8 mouse cellular contexts compared by ENCODE assay signal in the genomic region with DNA sequence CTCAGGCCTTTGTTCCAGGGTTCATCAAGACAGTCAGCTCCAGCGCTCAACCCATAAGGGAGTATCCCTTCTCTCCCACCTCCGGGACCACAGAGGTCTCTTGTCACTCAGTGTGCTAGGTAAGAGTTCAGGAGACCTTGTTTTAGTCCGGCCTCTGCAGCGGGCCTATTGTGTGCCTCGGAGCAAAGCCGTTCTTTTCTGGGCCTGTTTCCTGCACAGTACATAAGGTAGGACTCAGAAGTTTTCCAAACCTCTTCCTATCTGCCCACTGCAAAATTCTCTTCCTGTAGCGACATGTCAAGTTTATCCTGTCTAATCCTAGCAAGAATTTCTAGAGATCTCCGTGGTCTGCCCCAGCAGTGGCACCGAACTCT. TPM values are rescaled to one million over a fixed set of nuclear protein-coding genes. Genes with fewer than 3 reads are reported as not detected.
DNase-seq lines count a peak whose midpoint lies in the region; ATAC-seq lines count a peak whose summit lies in the region.

No protein-coding gene starts in this region.

- H3K9ac ChIP-seq in hindbrain, embryonic 14.5 days = peak overlapping the region; percentile 77
- H3K9ac ChIP-seq in midbrain, embryonic 11.5 days (ENCODE audit: low read length) = peak overlapping the region; percentile 86

- ATAC-seq in hindbrain, embryonic 14.5 days (ENCODE audit: low FRiP score) = no peak; the same call in 1 of the 2 replicates
- peak; percentile 14 for ATAC-seq in midbrain, embryonic 11.5 days (ENCODE audit: low FRiP score)

- no peaks in the 10 kb centered on the region for H3K9me3 ChIP-seq in heart, embryonic 10.5 days
- H3K9me3 ChIP-seq in hindbrain, embryonic 14.5 days (ENCODE audit: control insufficient read depth, low read length) = no peaks in the 10 kb centered on the region
- no peaks in the 10 kb centered on the region for H3K9me3 ChIP-seq in midbrain, embryonic 11.5 days (ENCODE audit: control insufficient read depth, low read length)

- H3K36me3 ChIP-seq in heart, embryonic 10.5 days = peaks cover 34% of the 10 kb centered on the region
- peaks cover 29% of the 10 kb centered on the region for H3K36me3 ChIP-seq in hindbrain, embryonic 14.5 days (replicated peaks; ENCODE audit: control insufficient read depth, insufficient read depth)
- peaks cover 18% of the 10 kb centered on the region for H3K36me3 ChIP-seq in midbrain, embryonic 11.5 days (ENCODE audit: control insufficient read depth, insufficient read depth, low read length)

- DNase-seq in heart, embryonic 10.5 days (ENCODE audit: low spot score) = no peak
- no peak for DNase-seq in heart, postnatal 14 days
- DNase-seq in urinary bladder, postnatal 25 days (ENCODE audit: low spot score) = peak; percentile 32
- no peak for DNase-seq in urinary bladder, adult 2 months (ENCODE audit: low spot score)
- no peak for DNase-seq in hindbrain, embryonic 14.5 days (ENCODE audit: low spot score)
- no peak for DNase-seq in midbrain, embryonic 11.5 days (ENCODE audit: low spot score, missing footprints)
- no peak for DNase-seq in layer of hippocampus, postnatal 36 days
- no peak for DNase-seq in embryo, embryonic 10.5 days (ENCODE audit: low spot score)

- H3K4me3 ChIP-seq in heart, embryonic 10.5 days = peak overlapping the region; percentile 68
- H3K4me3 ChIP-seq in hindbrain, embryonic 14.5 days (replicated peaks; ENCODE audit: low read length) = peak overlapping the region; percentile 50
- H3K4me3 ChIP-seq in midbrain, embryonic 11.5 days (ENCODE audit: low read depth, low read length) = peak overlapping the region; percentile 63

- WGBS in heart, embryonic 10.5 days = 19% methylated on average over 9 of the region's 9 CpGs
- WGBS in hindbrain, embryonic 14.5 days = 9% methylated on average over 9 of the region's 9 CpGs
- 12% methylated on average over 9 of the region's 9 CpGs for WGBS in midbrain, embryonic 11.5 days

- no peaks in the 10 kb centered on the region for H3K27me3 ChIP-seq in heart, embryonic 10.5 days (ENCODE audit: insufficient read depth, poor library complexity, severe bottlenecking)
- no peaks in the 10 kb centered on the region for H3K27me3 ChIP-seq in hindbrain, embryonic 14.5 days (ENCODE audit: control insufficient read depth, insufficient read depth, low read length)
- H3K27me3 ChIP-seq in midbrain, embryonic 11.5 days (ENCODE audit: control insufficient read depth, insufficient read depth, low read length) = no peaks in the 10 kb centered on the region

- H3K4me1 ChIP-seq in heart, embryonic 10.5 days = peaks cover 38% of the 10 kb centered on the region
- H3K4me1 ChIP-seq in hindbrain, embryonic 14.5 days (replicated peaks; ENCODE audit: control insufficient read depth, insufficient read depth, low read length) = peaks cover 8% of the 10 kb centered on the region
- H3K4me1 ChIP-seq in midbrain, embryonic 11.5 days (ENCODE audit: control insufficient read depth, insufficient read depth, low read length) = peaks cover 15% of the 10 kb centered on the region

- intact Hi-C loops in heart, postnatal 14 days (cut with DNase I) = no loop called here

- peak overlapping the region; percentile 92 for H3K27ac ChIP-seq in heart, embryonic 10.5 days
- peak overlapping the region; percentile 90 for H3K27ac ChIP-seq in hindbrain, embryonic 14.5 days
- peak overlapping the region; percentile 87 for H3K27ac ChIP-seq in midbrain, embryonic 11.5 days (ENCODE audit: low read depth, low read length)

- peak overlapping the region; percentile 83 for H3K4me2 ChIP-seq in hindbrain, embryonic 14.5 days (replicated peaks)
- peak overlapping the region; percentile 88 for H3K4me2 ChIP-seq in midbrain, embryonic 11.5 days

RNA-seq across cellular contexts. Expression of gene Phykpl, which starts 0.5 kb away (rescaled TPM):
- 18.1 and 18.2 TPM in 2 replicates for polyA plus RNA-seq in heart, embryonic 10.5 days (2016; fragmentation: Nextera tagmentation; extraction: Ambion mirVana)
- 10 to 100 TPM; 10.3 to 10.4 TPM for total RNA-seq in heart, postnatal 14 days (2021)
- 14.3 and 19.3 TPM in 2 replicates for polyA plus RNA-seq in urinary bladder, adult 2 months (2012; rRNA removed)
- polyA plus RNA-seq in hindbrain, embryonic 14.5 days (2014; fragmentation: Nextera tagmentation; extraction: Ambion mirVana) = 7.5 and 9.8 TPM in 2 replicates
- 9.6 and 10.7 TPM in 2 replicates for polyA plus RNA-seq in midbrain, embryonic 11.5 days (2014; fragmentation: Nextera tagmentation; extraction: Ambion mirVana)
- 1 to 10 TPM; 7.9 to 9.5 TPM for total RNA-seq in layer of hippocampus, postnatal 36 days (2021)

RNA-seq across cellular contexts. Expression of gene Hnrnpab, which starts 22.6 kb away (rescaled TPM):
- 341 and 617 TPM in 2 replicates for polyA plus RNA-seq in heart, embryonic 10.5 days (2016; fragmentation: Nextera tagmentation; extraction: Ambion mirVana)
- 100 to 1,000 TPM; 141 to 163 TPM for total RNA-seq in heart, postnatal 14 days (2021)
- polyA plus RNA-seq in urinary bladder, adult 2 months (2012; rRNA removed) = 198 and 201 TPM in 2 replicates
- polyA plus RNA-seq in hindbrain, embryonic 14.5 days (2014; fragmentation: Nextera tagmentation; extraction: Ambion mirVana) = 399 and 421 TPM in 2 replicates
- polyA plus RNA-seq in midbrain, embryonic 11.5 days (2014; fragmentation: Nextera tagmentation; extraction: Ambion mirVana) = 802 and 844 TPM in 2 replicates
- total RNA-seq in layer of hippocampus, postnatal 36 days (2021) = 100 to 1,000 TPM; 147 to 154 TPM

RNA-seq across cellular contexts. Expression of gene Nhp2, which starts 35.5 kb away (rescaled TPM):
- 154 and 210 TPM in 2 replicates for polyA plus RNA-seq in heart, embryonic 10.5 days (2016; fragmentation: Nextera tagmentation; extraction: Ambion mirVana)
- total RNA-seq in heart, postnatal 14 days (2021) = 10 to 100 TPM; 19.5 to 21.3 TPM
- polyA plus RNA-seq in urinary bladder, adult 2 months (2012; rRNA removed) = 48.8 and 55.7 TPM in 2 replicates
- 103 and 118 TPM in 2 replicates for polyA plus RNA-seq in hindbrain, embryonic 14.5 days (2014; fragmentation: Nextera tagmentation; extraction: Ambion mirVana)
- polyA plus RNA-seq in midbrain, embryonic 11.5 days (2014; fragmentation: Nextera tagmentation; extraction: Ambion mirVana) = 152 and 167 TPM in 2 replicates
- total RNA-seq in layer of hippocampus, postnatal 36 days (2021) = 10 to 100 TPM; 41.8 to 45.5 TPM

RNA-seq across cellular contexts. Expression of gene Rmnd5b, which starts 51.7 kb away (rescaled TPM):
- polyA plus RNA-seq in heart, embryonic 10.5 days (2016; fragmentation: Nextera tagmentation; extraction: Ambion mirVana) = 34.3 and 37.9 TPM in 2 replicates
- total RNA-seq in heart, postnatal 14 days (2021) = 10 to 100 TPM; 16.0 to 16.3 TPM
- 35.3 and 43.4 TPM in 2 replicates for polyA plus RNA-seq in urinary bladder, adult 2 months (2012; rRNA removed)
- polyA plus RNA-seq in hindbrain, embryonic 14.5 days (2014; fragmentation: Nextera tagmentation; extraction: Ambion mirVana) = 77.7 and 78.4 TPM in 2 replicates
- 40.4 and 41.5 TPM in 2 replicates for polyA plus RNA-seq in midbrain, embryonic 11.5 days (2014; fragmentation: Nextera tagmentation; extraction: Ambion mirVana)
- 10 to 100 TPM; 60.0 to 62.6 TPM for total RNA-seq in layer of hippocampus, postnatal 36 days (2021)
